Mouse (Mus musculus): Measurements from ENCODE around the gene Rapgef6.
"Not testable (repeated sequence)": the region's sequence is repeated elsewhere in the genome, so short reads cannot be mapped to it uniquely, and the experiment has no call there.

Rapgef6 gene

GRCm38 (mm10) chr11:54592585-54592984 is 69.9 kb downstream of the Rapgef6 start:
- no peak for DNase-seq

- no peak for DNase-seq
These were observed 71.4 kb downstream of the Rapgef6 start for GRCm38 (mm10) chr11:54594049-54594448.

- DNase-seq, result no peak
These were observed 72.4 kb downstream of the Rapgef6 start for GRCm38 (mm10) chr11:54595053-54595452.

GRCm38 (mm10) chr11:54595905-54596555 is 73.4 kb downstream of the Rapgef6 start:
- no peak for DNase-seq

GRCm38 (mm10) chr11:54597902-54598447 is 75.3 kb downstream of the Rapgef6 start:
- DNase-seq, result no peak

GRCm38 (mm10) chr11:54601121-54601520 is 78.5 kb downstream of the Rapgef6 start:
- DNase-seq, result no peak

GRCm38 (mm10) chr11:54602764-54603163 is 80.1 kb downstream of the Rapgef6 start:
- DNase-seq, result not testable (repeated sequence)

- no peak for DNase-seq
These were observed 81.8 kb downstream of the Rapgef6 start for GRCm38 (mm10) chr11:54604415-54604814.

- DNase-seq, result no peak
These were observed 91.0 kb downstream of the Rapgef6 start for GRCm38 (mm10) chr11:54613628-54614027.

- no peak for DNase-seq
These were observed 91.9 kb downstream of the Rapgef6 start for GRCm38 (mm10) chr11:54614560-54614959.

GRCm38 (mm10) chr11:54618841-54619240 is 96.2 kb downstream of the Rapgef6 start:
- no peak for DNase-seq

- DNase-seq, result no peak
These were observed 99.1 kb downstream of the Rapgef6 start for GRCm38 (mm10) chr11:54621725-54622124.

- no peak for DNase-seq
These were observed 104.3 kb downstream of the Rapgef6 start for GRCm38 (mm10) chr11:54626905-54627304.

- DNase-seq, result no peak
These were observed 123.8 kb downstream of the Rapgef6 start for GRCm38 (mm10) chr11:54646420-54646819.

GRCm38 (mm10) chr11:54648573-54648972 is 125.9 kb downstream of the Rapgef6 start:
- no peak for DNase-seq

GRCm38 (mm10) chr11:54655420-54655819 is 132.8 kb downstream of the Rapgef6 start:
- DNase-seq, result no peak

- no peak for DNase-seq
These were observed 151.1 kb downstream of the Rapgef6 start for GRCm38 (mm10) chr11:54673575-54674298.

- no peak for DNase-seq
These were observed 153.3 kb downstream of the Rapgef6 start for GRCm38 (mm10) chr11:54675792-54676489.

- DNase-seq, result peak; percentile 24 to 60
These were observed 156.5 kb downstream of the Rapgef6 start for GRCm38 (mm10) chr11:54679141-54679540.

- no peak for DNase-seq
These were observed 162.2 kb downstream of the Rapgef6 start for GRCm38 (mm10) chr11:54684831-54685230.

GRCm38 (mm10) chr11:54690171-54690570 is 167.5 kb downstream of the Rapgef6 start:
- DNase-seq, result no peak

- DNase-seq, result peak; percentile 47 to 60
These were observed 168.5 kb downstream of the Rapgef6 start for GRCm38 (mm10) chr11:54691179-54691578.

- no peak for DNase-seq
These were observed 171.0 kb downstream of the Rapgef6 start for GRCm38 (mm10) chr11:54693696-54694095.
